Mouse (Mus musculus): Measurements from ENCODE around the gene Cdkn2aip. TPM values are rescaled to one million over a fixed set of nuclear protein-coding genes. Genes with fewer than 3 reads are reported as not detected.
A peak's percentile ranks its signal among the peaks of the same experiment; 100 is the strongest.

Gene Cdkn2aip
- polyA plus RNA-seq, 2 experiments, result 5.8 to 13.2 TPM

GRCm38 (mm10) chr8:47691831-47692230, 21.9 kb downstream of the Cdkn2aip start:
- Histone ChIP-seq H3K36me3 (replicated peaks; ENCODE audit: control insufficient read depth, insufficient read depth, low read depth) (no peaks in the 10 kb centered on the region), H3K9me3 (ENCODE audit: control insufficient read depth, low read length) (no peaks in the 10 kb centered on the region), H3K4me3 (ENCODE audit: insufficient read depth in 1 of 2, low read depth in 2 of 2, low read length in 2 of 2) (no peak overlapping the region), H3K27me3 (ENCODE audit: control insufficient read depth, insufficient read depth, low read length) (no peaks in the 10 kb centered on the region), H3K4me2 (ENCODE audit: low read depth) (no peak overlapping the region), H3K4me1 (replicated peaks; ENCODE audit: control insufficient read depth in 2 of 2, insufficient read depth in 2 of 2, low read length in 1 of 2) (peaks cover 0 to 6% of the 10 kb centered on the region in 2 experiments; a peak in 3 of 4 replicates), H3K9ac (replicated peaks) (no peak overlapping the region), H3K27ac (no peak overlapping the region)
- 75% methylated on average over 9 of the region's 10 CpGs for WGBS (ENCODE audit: insufficient replicate concordance)
- no peak for ATAC-seq (ENCODE audit: insufficient read depth)
- TF ChIP-seq EP300 (IDR thresholded peaks at IDR 0.05; ENCODE audit: low read depth), result no peak
- TF ChIP-seq CTCF (IDR thresholded peaks at IDR 0.05; ENCODE audit: low read depth), result no peak
- no peak for DNase-seq (ENCODE audit: low read depth in 3 of 3, low spot score in 3 of 3)

- DNase-seq (ENCODE audit: low read depth in 3 of 3, low spot score in 3 of 3) (no peak), ATAC-seq (ENCODE audit: insufficient read depth) (no peak)
- Histone ChIP-seq H3K4me3 (ENCODE audit: insufficient read depth in 1 of 2, low read depth in 2 of 2, low read length in 2 of 2) (no peak overlapping the region; a peak in 1 of 4 replicates), H3K36me3 (replicated peaks; ENCODE audit: control insufficient read depth, insufficient read depth, low read depth) (no peaks in the 10 kb centered on the region), H3K4me2 (ENCODE audit: low read depth) (peak overlapping the region; percentile 62; the same call in 1 of the 2 replicates), H3K27me3 (ENCODE audit: control insufficient read depth, insufficient read depth, low read length) (no peaks in the 10 kb centered on the region), H3K4me1 (replicated peaks; ENCODE audit: control insufficient read depth in 2 of 2, insufficient read depth in 2 of 2, low read length in 1 of 2) (peaks cover 0 to 6% of the 10 kb centered on the region in 2 experiments; a peak in 3 of 4 replicates), H3K9ac (replicated peaks) (no peak overlapping the region), H3K27ac (no peak overlapping the region), H3K9me3 (ENCODE audit: control insufficient read depth, low read length) (no peaks in the 10 kb centered on the region)
- no peak for TF ChIP-seq CTCF (IDR thresholded peaks at IDR 0.05; ENCODE audit: low read depth)
- TF ChIP-seq EP300 (IDR thresholded peaks at IDR 0.05; ENCODE audit: low read depth), result no peak
- WGBS (ENCODE audit: insufficient replicate concordance), result 58% methylated on average over 7 of the region's 7 CpGs
These were observed 22.4 kb downstream of the Cdkn2aip start for GRCm38 (mm10) chr8:47691303-47691702.

GRCm38 (mm10) chr8:47690674-47691078, 23.1 kb downstream of the Cdkn2aip start:
- peak overlapping the region; percentile 35 for H3K9ac ChIP-seq (replicated peaks)
- peaks cover 0 to 6% of the 10 kb centered on the region in 2 experiments; a peak in 3 of 4 replicates for H3K4me1 ChIP-seq (replicated peaks; ENCODE audit: control insufficient read depth in 2 of 2, insufficient read depth in 2 of 2, low read length in 1 of 2)
- ATAC-seq (ENCODE audit: insufficient read depth) (no peak), DNase-seq (ENCODE audit: low read depth in 3 of 3, low spot score in 3 of 3) (no peak)
- no peak overlapping the region for H3K27ac ChIP-seq
- H3K4me2 ChIP-seq (ENCODE audit: low read depth), result peak overlapping the region; percentile 62
- peak overlapping the region; percentile 31 to 49 for H3K4me3 ChIP-seq (ENCODE audit: insufficient read depth in 1 of 2, low read depth in 2 of 2, low read length in 2 of 2)
- no peak for TF ChIP-seq EP300 (IDR thresholded peaks at IDR 0.05; ENCODE audit: low read depth)
- no peak for TF ChIP-seq CTCF (IDR thresholded peaks at IDR 0.05; ENCODE audit: low read depth)
- H3K27me3 ChIP-seq (ENCODE audit: control insufficient read depth, insufficient read depth, low read length), result no peaks in the 10 kb centered on the region
- 8% methylated on average over 16 of the region's 16 CpGs for WGBS (ENCODE audit: insufficient replicate concordance)
- H3K36me3 ChIP-seq (replicated peaks; ENCODE audit: control insufficient read depth, insufficient read depth, low read depth), result no peaks in the 10 kb centered on the region
- no peaks in the 10 kb centered on the region for H3K9me3 ChIP-seq (ENCODE audit: control insufficient read depth, low read length)

- H3K4me1 ChIP-seq (replicated peaks; ENCODE audit: control insufficient read depth in 2 of 2, insufficient read depth in 2 of 2, low read length in 1 of 2), result peaks cover 0 to 6% of the 10 kb centered on the region in 2 experiments; a peak in 3 of 4 replicates
- H3K4me3 ChIP-seq (ENCODE audit: insufficient read depth in 1 of 2, low read depth in 2 of 2, low read length in 2 of 2), result no peak overlapping the region
- WGBS (ENCODE audit: insufficient replicate concordance), result 45% methylated on average over 12 of the region's 12 CpGs
- no peaks in the 10 kb centered on the region for H3K9me3 ChIP-seq (ENCODE audit: control insufficient read depth, low read length)
- no peak overlapping the region for H3K9ac ChIP-seq (replicated peaks)
- ATAC-seq (ENCODE audit: insufficient read depth) (peak; percentile 51; the same call in 1 of the 2 replicates), DNase-seq (ENCODE audit: low read depth in 3 of 3, low spot score in 3 of 3) (peak in 2 of 3 experiments; percentile 37 to 59)
- H3K4me2 ChIP-seq (ENCODE audit: low read depth), result no peak overlapping the region
- no peaks in the 10 kb centered on the region for H3K27me3 ChIP-seq (ENCODE audit: control insufficient read depth, insufficient read depth, low read length)
- H3K27ac ChIP-seq, result no peak overlapping the region
- TF ChIP-seq EP300 (IDR thresholded peaks at IDR 0.05; ENCODE audit: low read depth), result no peak
- peak; percentile 57 for TF ChIP-seq CTCF (IDR thresholded peaks at IDR 0.05; ENCODE audit: low read depth)
- no peaks in the 10 kb centered on the region for H3K36me3 ChIP-seq (replicated peaks; ENCODE audit: control insufficient read depth, insufficient read depth, low read depth)
These were observed 23.9 kb downstream of the Cdkn2aip start for GRCm38 (mm10) chr8:47689704-47690326.

- 26% methylated on average over 5 of the region's 5 CpGs for WGBS (ENCODE audit: insufficient replicate concordance)
- no peak for ATAC-seq (ENCODE audit: insufficient read depth)
- no peak for TF ChIP-seq EP300 (IDR thresholded peaks at IDR 0.05; ENCODE audit: low read depth)
- no peak for TF ChIP-seq CTCF (IDR thresholded peaks at IDR 0.05; ENCODE audit: low read depth)
- no peak overlapping the region for H3K4me2 ChIP-seq (ENCODE audit: low read depth)
- H3K27ac ChIP-seq, result no peak overlapping the region
- no peaks in the 10 kb centered on the region for H3K9me3 ChIP-seq (ENCODE audit: control insufficient read depth, low read length)
- H3K9ac ChIP-seq (replicated peaks), result no peak overlapping the region
- DNase-seq (ENCODE audit: low read depth in 3 of 3, low spot score in 3 of 3), result no peak
- no peaks in the 10 kb centered on the region for H3K27me3 ChIP-seq (ENCODE audit: control insufficient read depth, insufficient read depth, low read length)
- H3K36me3 ChIP-seq (replicated peaks; ENCODE audit: control insufficient read depth, insufficient read depth, low read depth), result no peaks in the 10 kb centered on the region
- peaks cover 0 to 3% of the 10 kb centered on the region in 2 experiments; a peak in 1 of 4 replicates for H3K4me1 ChIP-seq (replicated peaks; ENCODE audit: control insufficient read depth in 2 of 2, insufficient read depth in 2 of 2, low read length in 1 of 2)
- no peak overlapping the region for H3K4me3 ChIP-seq (ENCODE audit: insufficient read depth in 1 of 2, low read depth in 2 of 2, low read length in 2 of 2)
These were observed 29.3 kb downstream of the Cdkn2aip start for GRCm38 (mm10) chr8:47684441-47684840.

Measured in liver, embryonic 14.5 days (tissue).